Comparison of ENCODE assay signal across 14 mouse cellular contexts in genomic region chr17:5099238-5099637, GRCm38 (mm10).
A peak's percentile ranks its signal among the peaks of the same experiment; 100 is the strongest.
DNase-seq lines count a peak whose midpoint lies in the region; ATAC-seq and TF ChIP-seq lines count a peak whose summit lies in the region.
"Had no signal": no experiment of that assay in that cellular context is flagged by ENCODE, and none has a peak within 500 bp of the region (broad histone marks: within the 10 kb centered on the region; RNA-seq: fewer than 3 reads in every experiment).

No protein-coding gene starts in this region.

- TF ChIP-seq EP300 in lung, postnatal 0 days (IDR thresholded peaks at IDR 0.05) = peak; percentile 13; the same call in 1 of the 2 replicates

- DNase-seq in heart, adult 11 months = peak; percentile 76
- no peak for DNase-seq in heart, postnatal 10 days
- no peak for DNase-seq in lung, postnatal 0 days (ENCODE audit: low spot score)
- DNase-seq in lung, postnatal 25 days (ENCODE audit: low spot score) = no peak
- peak; percentile 42 to 67 for DNase-seq in spleen, postnatal 36 days (ENCODE audit: low spot score in 2 of 2)
- no peak for DNase-seq in cerebellum, postnatal 14 days
- no peak for DNase-seq in hindbrain, postnatal 0 days (ENCODE audit: low spot score)
- DNase-seq: adrenal gland, postnatal 25 days; cerebellum, postnatal 36 days; gastrocnemius, postnatal 10 days; right cerebral cortex, postnatal 4 days had no signal

- WGBS in lung, postnatal 0 days = 29% methylated on average over 4 of the region's 4 CpGs
- 82% methylated on average over 4 of the region's 4 CpGs for WGBS in hindbrain, postnatal 0 days

- TF ChIP-seq CTCF in lung, postnatal 0 days (IDR thresholded peaks at IDR 0.05) = no peak
- no peak for TF ChIP-seq CTCF in hindbrain, postnatal 0 days (IDR thresholded peaks at IDR 0.05; ENCODE audit: low read depth)

- H3K9ac ChIP-seq in lung, postnatal 0 days (replicated peaks; ENCODE audit: low read depth) = no peak overlapping the region
- no peak overlapping the region for H3K9ac ChIP-seq in hindbrain, postnatal 0 days (replicated peaks; ENCODE audit: low read length)
- H3K9ac ChIP-seq: forebrain, embryonic 12.5 days had no signal

- ATAC-seq in lung, postnatal 0 days = peak; percentile 33; the same call in 1 of the 2 replicates
- peak; percentile 52 to 61 for ATAC-seq in hematopoietic stem cell, adult 5-6 weeks (replicated peaks in 1 of 2; ENCODE audit: insufficient read depth in 1 of 2, low FRiP score in 2 of 2, low TSS enrichment in 1 of 2, low read depth in 1 of 2, poor library complexity in 2 of 2, severe bottlenecking in 2 of 2)
- ATAC-seq in hindbrain, postnatal 0 days = no peak
- ATAC-seq: inflammation-experienced regulatory T-cells, adult 6 months had no signal

- intact Hi-C loops in heart, postnatal 10 days (cut with DNase I) = no loop called here

- H3K36me3 ChIP-seq in lung, postnatal 0 days (ENCODE audit: insufficient read depth, low read length) = no peaks in the 10 kb centered on the region
- H3K36me3 ChIP-seq in hindbrain, postnatal 0 days (ENCODE audit: insufficient read depth, low read length) = no peaks in the 10 kb centered on the region
- H3K36me3 ChIP-seq: forebrain, embryonic 12.5 days had no signal

- H3K4me2 ChIP-seq in lung, postnatal 0 days (replicated peaks; ENCODE audit: low read depth, low read length) = no peak overlapping the region
- no peak overlapping the region for H3K4me2 ChIP-seq in hindbrain, postnatal 0 days (ENCODE audit: low read depth, low read length)
- H3K4me2 ChIP-seq: forebrain, embryonic 12.5 days had no signal

- peaks cover 23% of the 10 kb centered on the region; the same call in 1 of the 2 replicates for H3K4me1 ChIP-seq in lung, postnatal 0 days (ENCODE audit: insufficient read depth, low read depth, low read length)
- peaks cover 5% of the 10 kb centered on the region; the same call in 1 of the 2 replicates for H3K4me1 ChIP-seq in hindbrain, postnatal 0 days (ENCODE audit: insufficient read depth, low read length)

- no peaks in the 10 kb centered on the region for H3K27me3 ChIP-seq in lung, postnatal 0 days (replicated peaks; ENCODE audit: insufficient read depth, low read length)
- H3K27me3 ChIP-seq in hindbrain, postnatal 0 days (ENCODE audit: insufficient read depth, low read length) = no peaks in the 10 kb centered on the region
- H3K27me3 ChIP-seq: forebrain, embryonic 12.5 days had no signal

- no peaks in the 10 kb centered on the region for H3K9me3 ChIP-seq in lung, postnatal 0 days (ENCODE audit: low read length)
- H3K9me3 ChIP-seq in hindbrain, postnatal 0 days (ENCODE audit: low read length) = no peaks in the 10 kb centered on the region
- H3K9me3 ChIP-seq: forebrain, embryonic 12.5 days had no signal

- no peak overlapping the region for H3K4me3 ChIP-seq in lung, postnatal 0 days (ENCODE audit: low read depth, low read length)
- H3K4me3 ChIP-seq in hindbrain, postnatal 0 days (ENCODE audit: low read length) = no peak overlapping the region
- H3K4me3 ChIP-seq: forebrain, embryonic 12.5 days had no signal

- peak overlapping the region; percentile 27; the same call in 1 of the 2 replicates for H3K27ac ChIP-seq in lung, postnatal 0 days (ENCODE audit: low read length)
- H3K27ac ChIP-seq in hindbrain, postnatal 0 days = no peak overlapping the region
- H3K27ac ChIP-seq: forebrain, embryonic 12.5 days had no signal

Comparison
In these comparisons a context has a peak if more than half of its experiments do, and no peak if none do; other contexts are left out.
1. DNase-seq: peak in heart, adult 11 months (single experiment) and spleen, postnatal 36 days (2 of 2); none in heart, postnatal 10 days (0 of 2), lung, postnatal 0 days (single experiment), lung, postnatal 25 days (single experiment), cerebellum, postnatal 14 days (0 of 2) and hindbrain, postnatal 0 days (single experiment).